Mouse (Mus musculus) heart, adult 11 months (tissue): ENCODE results near the gene Olfr303.
"Not testable (repeated sequence)": the region's sequence is repeated elsewhere in the genome, so short reads cannot be mapped to it uniquely, and the experiment has no call there.

Source experiments
- DNase-seq: peaks from one replicate; pipeline ENCODE4 v3.0.0; 2022

The Olfr303 gene

GRCm38 (mm10) chr7:86397689-86398088 lies at the start of gene Olfr303:
Gene Olfr303, minus strand, starts transcription at chr7:86397789.
- no peak for DNase-seq

GRCm38 (mm10) chr7:86403546-86403945 lies 6.0 kb upstream of the Olfr303 start, which contains the start of gene Olfr301:
Gene Olfr301, plus strand, starts transcription at chr7:86403846.
- DNase-seq: no peak

DNA sequence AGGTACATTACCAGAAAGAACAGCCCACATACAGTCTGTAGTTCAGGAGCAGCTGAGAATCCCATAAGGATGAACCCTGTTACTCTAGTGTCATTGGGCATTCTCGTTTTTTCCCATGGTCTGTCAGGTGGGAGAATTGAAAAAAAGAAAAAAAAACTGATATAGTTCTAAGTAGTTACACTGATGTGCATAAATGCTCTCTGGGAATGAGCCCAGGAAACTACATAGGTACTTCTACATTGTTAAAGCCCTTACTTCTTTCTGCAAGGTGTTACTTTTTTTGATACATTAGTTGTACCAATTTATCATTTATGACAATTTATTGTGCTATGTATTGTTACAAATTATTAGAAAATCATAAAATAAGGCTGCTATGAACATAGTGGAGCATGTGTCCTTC lies 11.0 kb downstream of the Olfr303 start, which contains the start of gene Olfr304:
Gene Olfr304 (minus strand): TSS at position 101 of the 400 bp plus-strand sequence.
- no peak for DNase-seq

- DNase-seq: no peak
These were observed 11.8 kb downstream of the Olfr303 start for GRCm38 (mm10) chr7:86385769-86386168.

DNA sequence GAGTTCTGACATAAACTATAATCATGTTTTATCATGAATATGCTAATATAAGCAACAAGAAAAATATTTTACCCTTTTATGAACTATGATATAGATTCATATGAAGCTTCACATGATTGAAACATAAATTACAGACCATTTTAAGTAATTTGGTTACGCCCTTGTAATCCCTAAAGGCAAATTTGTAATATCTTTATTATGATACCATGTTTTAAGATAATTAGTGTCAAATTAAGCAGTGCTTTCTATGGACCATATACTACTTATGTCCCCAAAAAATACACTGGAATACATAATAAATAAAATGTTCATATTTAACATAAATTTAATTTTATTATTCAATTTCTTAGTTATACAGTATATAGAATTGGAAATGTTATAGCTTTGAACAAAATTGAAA lies 30.8 kb downstream of the Olfr303 start, which contains the start of gene Olfr305:
Gene Olfr305 (minus strand): TSS at position 101 of the 400 bp plus-strand sequence.
- no peak for DNase-seq

DNA sequence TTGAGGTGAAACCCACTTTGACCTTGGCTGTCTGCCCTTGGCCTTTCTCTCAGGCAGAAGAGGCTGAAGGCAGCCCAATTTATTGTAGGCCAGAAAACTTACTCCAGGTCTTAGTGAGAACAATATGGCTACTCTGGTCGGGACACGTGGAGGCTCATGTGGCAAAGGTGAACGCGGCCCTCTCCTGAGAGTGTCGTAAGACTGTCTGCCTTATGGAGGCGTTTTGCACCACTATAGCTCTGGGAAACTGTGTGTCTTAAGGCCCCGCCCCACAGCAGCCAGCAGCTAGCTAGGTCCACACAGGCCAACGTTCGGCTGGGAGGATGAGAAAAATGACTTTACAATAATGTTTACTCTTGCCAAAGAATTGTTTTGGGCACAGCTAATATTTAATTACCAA lies 51.3 kb downstream of the Olfr303 start:
- not testable (repeated sequence) for DNase-seq

GRCm38 (mm10) chr7:86344253-86344652 lies 53.3 kb downstream of the Olfr303 start:
- no peak for DNase-seq

- no peak for DNase-seq
These were observed 54.6 kb downstream of the Olfr303 start for GRCm38 (mm10) chr7:86342881-86343565.
